Mouse (Mus musculus) heart, postnatal 36 days (tissue): ENCODE results near the gene Msx2. TPM values are rescaled to one million over a fixed set of nuclear protein-coding genes. Genes with fewer than 3 reads are reported as not detected.

Source experiments
- DNase-seq, 2 experiments: peaks; one replicate each; pipeline ENCODE4 v3.0.0; 2021 to 2022
- intact Hi-C: fragments of 180-260 bp; cut with DNase I; formaldehyde crosslinking; loops from one replicate; pipeline ENCODE4 v1.15.1; 2025
- total RNA-seq, 2 experiments: library from RNA; stranded (reverse); gene quantifications; 2 replicates each; pipeline ENCODE4 v1.2.3; 2021

Gene Msx2
- total RNA-seq, 2 experiments from 2014 or later, result 0.62 to 0.67 TPM

- intact Hi-C loops, result no loop called here
- no peak for DNase-seq
Measured at GRCm38 (mm10) chr13:53466189-53466866, 6.5 kb downstream of the Msx2 start.

GRCm38 (mm10) chr13:53465191-53465820 is 7.6 kb downstream of the Msx2 start:
- intact Hi-C loops, result no loop called here
- no peak for DNase-seq

GRCm38 (mm10) chr13:53464441-53465001 is 8.4 kb downstream of the Msx2 start:
- no peak for DNase-seq
- intact Hi-C loops, result loop anchor here (5.0 kb wide), 2 partner anchors 128 to 223 kb away; no protein-coding TSS in a partner anchor

GRCm38 (mm10) chr13:53463946-53464345 is 8.9 kb downstream of the Msx2 start:
- no peak for DNase-seq
- intact Hi-C loops, result loop anchor here (2.0 to 5.0 kb wide), 3 partner anchors 128 to 301 kb away; no protein-coding TSS in a partner anchor

- intact Hi-C loops, result loop anchor here (2.0 to 5.0 kb wide), 3 partner anchors 129 to 302 kb away; no protein-coding TSS in a partner anchor
- no peak for DNase-seq
Measured at GRCm38 (mm10) chr13:53463037-53463436, 9.8 kb downstream of the Msx2 start.

GRCm38 (mm10) chr13:53462649-53462970 is 10.3 kb downstream of the Msx2 start:
- intact Hi-C loops, result loop anchor here (2.0 to 5.0 kb wide), 3 partner anchors 130 to 302 kb away; no protein-coding TSS in a partner anchor
- no peak for DNase-seq

- intact Hi-C loops, result loop anchor here (2.0 to 5.0 kb wide), 3 partner anchors 130 to 303 kb away; no protein-coding TSS in a partner anchor
- DNase-seq, result peak; percentile 14 to 24
Measured at GRCm38 (mm10) chr13:53461855-53462648, 10.8 kb downstream of the Msx2 start.

- intact Hi-C loops, result loop anchor here (5.0 kb wide), 2 partner anchors 131 to 226 kb away; no protein-coding TSS in a partner anchor
Measured at GRCm38 (mm10) chr13:53461346-53461745, 11.5 kb downstream of the Msx2 start.

GRCm38 (mm10) chr13:53458766-53459165 is 14.1 kb downstream of the Msx2 start:
- no peak for DNase-seq
- intact Hi-C loops, result no loop called here

More at GRCm38 (mm10) chr13:53461346-53461745, 11.5 kb downstream of the Msx2 start:
- DNase-seq, result no peak

- DNase-seq, result no peak
- intact Hi-C loops, result no loop called here
Measured at GRCm38 (mm10) chr13:53454794-53455672, 17.8 kb downstream of the Msx2 start.

- no peak for DNase-seq
- intact Hi-C loops, result no loop called here
Measured at GRCm38 (mm10) chr13:53453927-53454326, 18.9 kb downstream of the Msx2 start.

- intact Hi-C loops, result no loop called here
- DNase-seq, result no peak
Measured at GRCm38 (mm10) chr13:53447609-53448008, 25.3 kb downstream of the Msx2 start.

GRCm38 (mm10) chr13:53443602-53444001 is 29.3 kb downstream of the Msx2 start:
- peak in 1 of 2 experiments; percentile 25 for DNase-seq
- intact Hi-C loops, result loop anchor here (2.0 to 5.0 kb wide), 2 partner anchors 244 to 321 kb away; no protein-coding TSS in a partner anchor

- DNase-seq, result no peak
- intact Hi-C loops, result loop anchor here (2.0 to 5.0 kb wide), 2 partner anchors 245 to 322 kb away; no protein-coding TSS in a partner anchor
Measured at GRCm38 (mm10) chr13:53442168-53442980, 30.5 kb downstream of the Msx2 start.

GRCm38 (mm10) chr13:53441307-53442028 is 31.4 kb downstream of the Msx2 start:
- intact Hi-C loops, result loop anchor here (2.0 to 5.0 kb wide), 2 partner anchors 246 to 323 kb away; no protein-coding TSS in a partner anchor

GRCm38 (mm10) chr13:53439957-53440356 is 32.9 kb downstream of the Msx2 start:
- DNase-seq, result no peak
- intact Hi-C loops, result loop anchor here (5.0 kb wide), 1 partner anchor 247 kb away; no protein-coding TSS in a partner anchor

More at GRCm38 (mm10) chr13:53441307-53442028, 31.4 kb downstream of the Msx2 start:
- DNase-seq, result no peak

- DNase-seq, result peak; percentile 69 to 81
- intact Hi-C loops, result loop anchor here (5.0 kb wide), 1 partner anchor 319 kb away; no protein-coding TSS in a partner anchor
Measured at GRCm38 (mm10) chr13:53426507-53426906, 46.4 kb downstream of the Msx2 start.

GRCm38 (mm10) chr13:53421189-53421588 is 51.7 kb downstream of the Msx2 start:
- intact Hi-C loops, result no loop called here
- DNase-seq, result no peak
